Mouse (Mus musculus) lung, adult 2 months (tissue): ENCODE results near the gene Wdr61.

Source experiments
- CTCF ChIP-seq: fragments of 200-500 bp; IDR thresholded peaks from 2 replicates; pipeline ENCODE4 v1.5.1; 2011; ENCODE audit warnings: mild to moderate bottlenecking, low read length, control low read depth; ENCODE audit not compliant: insufficient read depth
- POLR2A ChIP-seq: fragments of 200-500 bp; IDR thresholded peaks from 2 replicates; pipeline ENCODE4 v1.6.1; 2011; ENCODE audit warnings: low read depth, mild to moderate bottlenecking, control low read depth, low read length, borderline replicate concordance; ENCODE audit errors: extremely low read depth

- TF ChIP-seq CTCF (no peak), POLR2A (no peak)
These were observed 12.2 kb downstream of the Wdr61 start for GRCm38 (mm10) chr9:54722156-54722555.
